Mouse (Mus musculus): ENCODE measurements around the gene Acot12.

- no peak for TF ChIP-seq POLR2A (IDR thresholded peaks at IDR 0.05; ENCODE audit: extremely low read depth, insufficient read depth, low read length)
- TF ChIP-seq CTCF (IDR thresholded peaks at IDR 0.05; ENCODE audit: low read depth, low read length) = no peak
These were observed 54.7 kb downstream of the Acot12 start for GRCm38 (mm10) chr13:91796003-91796402.

Measured in liver, adult 2 months (tissue).